Mouse (Mus musculus) intestine, embryonic 14.5 days (tissue): ENCODE results near the gene 4921504E06Rik. TPM values are rescaled to one million over a fixed set of nuclear protein-coding genes. Genes with fewer than 3 reads are reported as not detected.

Source experiments
- ATAC-seq: fragments of 200-750 bp; cut with Nextera tagmentation; replicated peaks from 2 replicates; pipeline ENCODE4 v1.8.0; 2017; ENCODE audit warnings: low read depth, moderate number of reproducible peaks, moderate TSS enrichment, moderate library complexity; ENCODE audit not compliant: low FRiP score, low TSS enrichment
- DNase-seq: peaks from one replicate; pipeline ENCODE4 v3.0.0-alpha.2; 2018; ENCODE audit warnings: low spot score
- H3K27ac ChIP-seq: fragments of 300-500 bp; sonication (generic); 2 replicates; pipeline ENCODE4 v1.5.1; 2014; ENCODE audit warnings: low read depth, mild to moderate bottlenecking, control low read depth
- H3K27me3 ChIP-seq: fragments of 300-500 bp; sonication (generic); replicated peaks from 2 replicates; pipeline ENCODE4 v1.6.1; 2014; ENCODE audit warnings: low read length, control low read depth; ENCODE audit not compliant: control insufficient read depth, insufficient read depth
- H3K36me3 ChIP-seq: fragments of 300-500 bp; sonication (generic); 2 replicates; pipeline ENCODE4 v1.6.1; 2014; ENCODE audit warnings: low read length, control low read depth; ENCODE audit not compliant: control insufficient read depth, insufficient read depth
- H3K4me1 ChIP-seq: fragments of 300-500 bp; sonication (generic); replicated peaks from 2 replicates; pipeline ENCODE4 v1.6.1; 2014; ENCODE audit warnings: low read length, control low read depth, mixed read lengths; ENCODE audit not compliant: control insufficient read depth, insufficient read depth
- H3K4me2 ChIP-seq: fragments of 300-500 bp; sonication (generic); 2 replicates; pipeline ENCODE4 v1.6.1; 2014; ENCODE audit warnings: low read length
- H3K4me3 ChIP-seq: fragments of 300-500 bp; sonication (generic); 2 replicates; pipeline ENCODE4 v1.5.1; 2014; ENCODE audit warnings: low read depth, low read length, control low read depth, mixed read lengths
- H3K9ac ChIP-seq: fragments of 300-500 bp; sonication (generic); 2 replicates; pipeline ENCODE4 v1.6.1; 2014; ENCODE audit warnings: mild to moderate bottlenecking, low read length
- H3K9me3 ChIP-seq: fragments of 300-500 bp; sonication (generic); 2 replicates; pipeline ENCODE4 v1.6.1; 2016; ENCODE audit warnings: low read length, control low read depth; ENCODE audit not compliant: control insufficient read depth
- WGBS: fragments of 180-500 bp; shearing (Covaris S2); extraction: QIAGEN DNeasy Blood & Tissue Kit; methylation state at CpG from one replicate; pipeline ENCODE4 v1.1.7; 2014; 5-methylcytosine and 5-hydroxymethylcytosine counted together
- polyA plus RNA-seq: library from polyadenylated mRNA; unstranded; fragments of >200 nt; fragmentation: Nextera tagmentation; extraction: Ambion mirVana; gene quantifications from 2 replicates; pipeline ENCODE4 v1.2.1, GENCODE M21; 2014

4921504E06Rik gene
- polyA plus RNA-seq, 1 experiment from 2014 or later, result not detected

DNA sequence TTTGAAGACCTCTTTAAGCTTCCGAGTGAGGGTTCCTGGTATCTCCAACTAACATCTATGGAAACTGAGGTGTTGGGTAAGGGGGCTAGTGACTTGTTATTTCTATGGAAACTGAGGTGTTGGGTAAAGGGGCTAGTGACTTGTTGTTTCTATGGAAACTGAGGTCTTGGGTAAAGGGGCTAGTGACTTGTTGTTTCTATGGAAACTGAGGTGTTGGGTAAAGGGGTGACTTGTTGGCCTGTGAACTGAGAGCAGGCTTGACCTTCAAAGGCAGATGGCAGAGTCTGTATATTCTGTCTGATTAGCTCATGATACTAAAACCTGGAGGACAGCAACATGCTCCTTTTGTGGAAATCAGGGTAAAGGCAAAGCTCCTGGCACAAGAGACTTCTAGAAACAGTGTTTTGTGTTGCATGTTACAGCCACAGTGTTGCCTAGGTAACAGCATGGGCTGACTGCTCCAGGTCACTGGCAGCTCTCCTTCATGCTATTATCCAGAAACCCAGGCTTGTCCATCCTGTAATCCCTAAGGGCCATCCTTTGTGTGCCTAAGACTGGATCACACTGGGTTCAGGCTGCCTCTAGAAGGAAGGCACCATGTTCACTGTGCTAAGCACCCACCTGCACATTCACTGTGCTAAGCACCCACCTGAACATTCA is 133.9 kb downstream of the 4921504E06Rik start:
- H3K4me3 ChIP-seq, result no peak overlapping the region
- no peaks in the 10 kb centered on the region for H3K36me3 ChIP-seq
- no peak overlapping the region for H3K4me2 ChIP-seq
- 67% methylated on average over 1 of the region's 1 CpGs for WGBS
- H3K27ac ChIP-seq, result no peak overlapping the region
- no peak overlapping the region for H3K9ac ChIP-seq
- ATAC-seq (no peak), DNase-seq (no peak)
- no peaks in the 10 kb centered on the region for H3K9me3 ChIP-seq
- no peaks in the 10 kb centered on the region for H3K4me1 ChIP-seq
- H3K27me3 ChIP-seq, result peaks cover 15% of the 10 kb centered on the region

DNA sequence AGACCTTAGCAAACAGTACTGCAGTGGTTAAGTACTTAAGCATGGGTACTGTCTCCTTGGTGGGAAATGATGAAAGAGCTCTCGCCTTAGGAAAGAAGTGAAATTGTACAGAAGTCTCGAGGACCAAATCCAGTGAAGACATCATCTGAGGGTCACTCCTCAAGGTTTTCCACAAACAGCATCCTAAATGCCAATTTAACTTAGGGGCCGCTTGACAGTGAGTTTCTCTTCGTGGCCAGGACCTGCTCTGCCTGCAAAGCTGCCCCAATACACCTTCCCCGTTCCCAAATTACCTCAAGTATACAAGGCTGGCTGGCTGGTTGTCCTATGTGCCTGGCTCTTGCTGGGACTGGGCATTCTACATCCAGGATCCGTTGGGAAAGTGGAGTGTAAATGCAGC is 137.6 kb downstream of the 4921504E06Rik start:
- WGBS, result 65% methylated on average over 6 of the region's 6 CpGs

DNA sequence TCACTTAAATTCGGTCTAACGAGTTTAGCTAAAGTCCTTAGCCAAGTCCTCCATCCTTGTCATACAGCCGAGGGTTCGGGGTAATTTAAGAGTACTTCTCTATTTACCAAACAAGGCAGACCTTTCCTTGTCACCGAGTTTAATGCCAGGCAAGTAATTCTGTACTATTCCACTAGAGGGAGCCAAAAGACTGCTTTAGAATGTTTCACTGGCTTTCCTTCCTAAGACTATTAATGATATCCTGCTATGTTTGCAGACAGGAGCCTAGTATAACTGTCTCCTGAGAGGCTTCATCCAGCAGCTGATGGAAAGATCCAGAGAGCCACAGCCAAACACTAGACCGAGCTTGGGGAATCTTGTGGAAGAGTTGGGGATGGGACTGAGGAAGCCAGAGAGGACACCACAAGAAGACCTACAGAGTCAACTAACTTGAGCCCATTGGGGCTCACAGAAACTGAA is 138.6 kb downstream of the 4921504E06Rik start:
- Histone ChIP-seq H3K27me3 (no peaks in the 10 kb centered on the region), H3K4me1 (no peaks in the 10 kb centered on the region), H3K9me3 (no peaks in the 10 kb centered on the region), H3K9ac (peak overlapping the region; percentile 1; the same call in 1 of the 2 replicates), H3K4me3 (peak overlapping the region; percentile 23), H3K36me3 (no peaks in the 10 kb centered on the region), H3K4me2 (peak overlapping the region; percentile 47), H3K27ac (no peak overlapping the region)
- peak; percentile 61 for DNase-seq
- ATAC-seq, result no peak
- 1% methylated on average over 6 of the region's 6 CpGs for WGBS

More for the DNA sequence above, 137.6 kb downstream of the 4921504E06Rik start:
- Histone ChIP-seq H3K9me3 (no peaks in the 10 kb centered on the region), H3K9ac (no peak overlapping the region), H3K4me1 (no peaks in the 10 kb centered on the region), H3K36me3 (no peaks in the 10 kb centered on the region), H3K27me3 (no peaks in the 10 kb centered on the region), H3K27ac (no peak overlapping the region), H3K4me3 (no peak overlapping the region), H3K4me2 (no peak overlapping the region)
- no peak for DNase-seq
- ATAC-seq, result no peak

DNA sequence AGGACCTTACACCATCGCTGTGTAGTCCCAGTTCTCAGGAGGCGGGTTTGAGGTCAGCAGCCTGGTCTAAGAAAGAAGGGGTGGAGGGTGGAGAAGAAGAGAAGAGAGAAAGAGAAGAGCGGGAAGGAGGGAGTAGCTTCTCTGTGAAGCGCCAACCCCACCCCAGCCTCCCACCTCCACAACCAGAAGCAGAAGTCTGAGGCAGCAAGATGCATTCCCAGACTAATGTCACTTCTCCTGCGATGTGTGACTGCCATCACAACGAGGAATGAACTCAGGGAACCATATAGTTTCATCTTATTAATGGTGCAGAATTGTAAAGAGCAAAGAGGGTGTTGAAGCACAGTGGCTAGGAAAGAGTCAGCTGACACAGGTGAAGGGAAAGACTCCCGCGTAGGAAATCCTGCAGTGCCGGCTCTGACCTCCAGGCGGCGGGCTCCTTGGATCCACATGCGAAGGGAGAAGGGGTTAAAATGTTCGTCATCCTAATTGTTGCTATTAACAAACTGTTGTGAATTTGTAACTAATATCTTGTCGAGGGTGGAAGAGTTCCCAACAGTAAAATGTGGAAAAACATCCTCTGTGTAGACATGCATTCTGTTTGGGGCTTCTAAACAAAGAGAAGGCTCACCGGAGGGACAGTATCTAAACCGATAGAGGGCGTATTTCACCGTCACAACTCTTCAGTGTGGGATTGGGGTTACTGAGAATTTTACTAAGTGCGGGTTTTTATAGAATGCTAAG is 139.3 kb downstream of the 4921504E06Rik start:
- DNase-seq (peak; percentile 86), ATAC-seq (0 out of 2 replicates have a peak, but pooled peaks have one; percentile 14)
- Histone ChIP-seq H3K36me3 (no peaks in the 10 kb centered on the region), H3K4me3 (peak overlapping the region; percentile 23), H3K4me2 (peak overlapping the region; percentile 47), H3K9me3 (no peaks in the 10 kb centered on the region), H3K9ac (peak overlapping the region; percentile 1; the same call in 1 of the 2 replicates), H3K4me1 (no peaks in the 10 kb centered on the region), H3K27me3 (no peaks in the 10 kb centered on the region), H3K27ac (no peak overlapping the region)
- 20% methylated on average over 19 of the region's 19 CpGs for WGBS

Other genes starting within 250 kb of the 4921504E06Rik start
- 18.9 and 19.2 TPM in 2 replicates for gene Msrb2, start 182.5 kb downstream of the 4921504E06Rik start, polyA plus RNA-seq
- 7.3 TPM in 1 of 2 replicates, not detected in the other for gene Ptf1a, start 108.3 kb downstream of the 4921504E06Rik start, polyA plus RNA-seq
- 1.8 and 1.9 TPM in 2 replicates for gene Otud1, start 103.8 kb upstream of the 4921504E06Rik start, polyA plus RNA-seq